Mouse (Mus musculus) lung, adult 18-20 months (tissue): ENCODE data around the gene AB124611.
"Not testable (repeated sequence)": the region's sequence is repeated elsewhere in the genome, so short reads cannot be mapped to it uniquely, and the experiment has no call there.

Experiments used
- DNase-seq, 2 experiments: peaks; one replicate each; pipeline ENCODE4 v3.0.0; 2022; ENCODE audit warnings: mixed read lengths in 2 of 2

AB124611 gene

DNA sequence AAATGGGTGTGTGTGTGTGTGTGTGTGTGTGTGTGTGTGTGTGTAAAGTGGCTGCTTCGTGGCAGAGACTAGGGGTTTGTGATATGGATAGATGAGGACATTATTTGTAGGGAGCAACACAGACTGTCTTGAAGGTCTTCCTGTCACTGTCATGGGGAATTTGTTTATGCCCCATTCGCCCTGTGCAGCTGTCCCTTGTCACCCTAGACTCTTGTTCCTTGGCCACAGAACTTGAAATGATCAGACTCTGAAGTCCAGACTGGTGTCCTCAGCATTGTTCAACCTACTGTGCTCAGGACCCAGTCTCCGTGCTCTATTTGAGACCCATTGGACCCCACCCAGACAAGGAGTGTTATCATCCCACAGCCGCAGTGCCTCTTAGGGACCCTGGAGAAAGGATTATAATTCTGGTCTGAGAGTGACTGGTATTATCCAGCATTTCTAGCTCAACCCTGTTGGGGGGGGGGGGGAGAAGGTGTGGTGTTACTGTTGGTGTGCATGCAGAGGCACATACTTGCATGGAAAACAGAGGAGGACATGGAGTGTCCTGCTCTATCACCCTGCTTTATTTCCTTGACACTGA, 39.1 kb downstream of the AB124611 start:
- no peak for DNase-seq

GRCm38 (mm10) chr9:21566538-21566937, 40.6 kb downstream of the AB124611 start:
- DNase-seq = no peak

DNA sequence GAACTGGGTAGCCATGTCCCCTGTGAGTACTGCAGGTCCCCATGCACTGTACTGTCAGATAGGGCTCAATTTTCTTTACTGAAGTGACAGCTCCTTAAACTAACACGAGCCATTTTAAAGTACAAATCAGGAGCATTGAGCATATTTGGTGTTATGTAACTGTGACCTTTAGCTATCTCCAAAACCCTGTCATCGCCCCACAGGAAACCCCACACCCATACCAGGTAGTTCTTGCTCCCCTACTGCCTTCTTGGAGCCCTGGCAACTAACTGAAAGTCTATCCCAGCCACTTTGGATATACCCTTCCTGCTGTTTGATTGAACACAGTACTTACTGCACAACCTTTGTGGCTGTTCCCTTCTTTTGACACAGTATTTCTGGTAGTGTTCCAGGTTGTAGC, 41.1 kb downstream of the AB124611 start:
- DNase-seq = no peak

GRCm38 (mm10) chr9:21568657-21569255, 42.8 kb downstream of the AB124611 start:
- DNase-seq = no peak

DNA sequence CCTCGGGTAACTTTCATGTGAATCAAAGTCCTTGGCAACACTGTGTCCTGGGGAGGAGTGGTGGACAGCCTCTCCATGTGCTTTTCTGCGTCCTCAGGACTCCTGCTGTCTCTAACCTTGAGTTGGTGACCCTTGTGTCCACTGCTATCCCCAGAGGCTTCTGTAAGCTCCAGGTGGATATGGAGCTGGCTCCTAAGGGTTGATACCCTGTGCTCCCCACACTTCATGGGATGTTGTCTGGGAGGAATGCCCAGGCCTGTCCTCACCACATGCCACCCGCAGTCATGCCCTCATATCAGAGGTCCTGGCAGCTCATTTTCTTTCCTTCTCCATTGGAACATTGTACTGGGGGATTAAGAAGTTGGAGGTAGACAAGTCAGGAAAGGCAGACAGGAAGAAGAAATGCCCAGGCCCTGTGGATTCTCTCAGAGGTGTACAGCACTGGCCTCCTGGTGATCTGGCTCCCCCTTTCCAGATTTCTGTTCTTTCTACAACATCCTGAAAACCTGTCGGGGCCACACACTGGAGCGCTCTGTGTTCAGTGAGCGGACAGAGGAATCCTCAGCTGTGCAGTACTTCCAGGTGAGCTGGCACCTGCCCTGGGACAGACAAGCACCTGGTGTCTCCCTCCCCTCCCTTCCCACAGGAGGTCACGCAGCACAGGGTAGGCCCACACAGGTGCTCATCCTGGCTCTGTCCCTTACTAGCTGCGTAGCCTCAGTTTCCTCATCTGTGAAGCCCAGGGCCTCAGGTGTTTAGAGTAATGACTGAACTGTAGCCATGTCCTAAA, 48.2 kb downstream of the AB124611 start:
- DNase-seq = no peak

DNA sequence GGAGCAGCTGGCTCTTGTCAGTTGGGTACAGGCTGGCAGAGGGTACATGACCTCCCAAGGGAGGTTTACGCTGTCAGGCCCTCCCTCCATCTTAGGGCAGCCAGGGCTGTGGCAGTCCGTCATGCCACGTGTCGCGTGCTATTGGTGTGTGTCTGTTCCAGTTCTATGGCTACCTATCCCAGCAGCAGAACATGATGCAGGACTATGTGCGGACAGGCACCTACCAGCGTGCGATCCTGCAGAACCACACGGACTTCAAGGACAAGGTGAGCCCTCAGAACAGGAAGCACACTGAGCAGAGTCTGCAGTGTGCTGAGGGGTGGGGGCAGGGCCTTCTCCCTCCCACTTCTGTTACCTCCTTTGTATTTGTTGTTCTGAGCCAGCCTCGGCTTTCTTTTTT, 49.3 kb downstream of the AB124611 start:
- no peak for DNase-seq

DNA sequence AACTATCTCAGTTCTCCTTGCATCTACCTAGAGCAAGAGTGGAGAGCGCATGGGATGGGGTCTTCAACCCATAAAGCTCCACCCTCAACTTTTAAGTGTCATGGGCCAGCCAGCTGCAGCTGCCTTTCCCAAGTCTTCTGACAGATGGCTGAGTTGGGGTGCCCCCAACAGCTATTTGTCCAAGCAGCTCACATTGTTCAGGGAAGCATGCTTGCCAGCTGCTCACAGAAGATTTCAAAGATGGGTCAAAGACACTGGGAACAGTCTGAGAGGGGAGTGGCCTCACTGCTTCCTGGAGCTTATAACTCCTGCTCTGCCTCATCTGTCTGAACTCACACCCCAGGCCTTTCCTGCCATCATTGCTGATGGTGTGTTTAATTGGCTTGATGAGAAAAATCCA, 50.3 kb downstream of the AB124611 start:
- no peak for DNase-seq

DNA sequence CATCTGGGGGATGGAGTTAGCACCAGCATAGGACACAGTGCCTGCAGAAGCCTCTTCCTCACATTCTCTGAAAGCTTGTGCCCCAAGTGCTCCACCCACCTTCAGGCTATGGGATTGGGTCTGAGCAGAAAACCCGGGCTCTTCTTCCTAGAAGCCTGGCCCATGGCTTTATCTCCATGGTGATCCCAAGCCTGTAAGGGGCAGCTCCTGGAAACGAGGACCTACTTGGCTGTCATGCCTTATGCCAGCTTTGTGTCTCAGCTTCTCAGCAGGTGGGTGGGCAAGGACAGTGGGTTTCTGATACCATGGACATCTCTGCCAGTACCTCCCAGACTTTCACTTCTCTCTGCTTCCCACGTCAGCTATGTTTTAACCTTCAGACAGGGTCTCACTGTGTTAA, 52.2 kb downstream of the AB124611 start:
- no peak for DNase-seq

GRCm38 (mm10) chr9:21585401-21585800, 59.4 kb downstream of the AB124611 start:
- no peak for DNase-seq

GRCm38 (mm10) chr9:21587678-21588349, 61.8 kb downstream of the AB124611 start:
- no peak for DNase-seq

DNA sequence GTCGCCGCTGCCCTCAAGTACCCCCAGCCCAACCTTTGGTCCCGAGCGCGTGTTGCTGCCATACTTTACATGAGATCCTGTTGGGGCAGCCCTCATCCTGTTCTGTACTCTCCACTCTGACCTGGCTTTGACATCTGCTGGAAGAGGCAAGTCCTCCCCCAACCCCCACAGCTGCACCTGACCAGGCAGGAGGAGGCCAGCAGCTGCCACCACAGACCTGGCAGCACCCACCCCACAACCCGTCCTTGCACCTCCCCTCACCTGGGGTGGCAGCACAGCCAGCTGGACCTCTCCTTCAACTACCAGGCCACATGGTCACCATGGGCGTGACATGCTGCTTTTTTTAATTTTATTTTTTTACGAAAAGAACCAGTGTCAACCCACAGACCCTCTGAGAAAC, 62.4 kb downstream of the AB124611 start:
- no peak for DNase-seq

- no peak for DNase-seq
Observed at GRCm38 (mm10) chr9:21589538-21589937, 63.6 kb downstream of the AB124611 start.

GRCm38 (mm10) chr9:21591127-21591830, 65.3 kb downstream of the AB124611 start:
- DNase-seq = no peak

GRCm38 (mm10) chr9:21591831-21592702, 66.1 kb downstream of the AB124611 start:
- DNase-seq = no peak

- peak; percentile 91 to 94 for DNase-seq
Observed at GRCm38 (mm10) chr9:21592703-21593121, 66.7 kb downstream of the AB124611 start, which contains the start of the genes Timm29 and Yipf2. TSS of gene Timm29 (plus strand) at chr9:21592722. TSS of gene Yipf2 (minus strand) at chr9:21592828.

- peak; percentile 48 for DNase-seq
Observed at GRCm38 (mm10) chr9:21593122-21593721, 67.2 kb downstream of the AB124611 start.

- not testable (repeated sequence) for DNase-seq
Observed at GRCm38 (mm10) chr9:21594350-21594749, 68.4 kb downstream of the AB124611 start.

DNA sequence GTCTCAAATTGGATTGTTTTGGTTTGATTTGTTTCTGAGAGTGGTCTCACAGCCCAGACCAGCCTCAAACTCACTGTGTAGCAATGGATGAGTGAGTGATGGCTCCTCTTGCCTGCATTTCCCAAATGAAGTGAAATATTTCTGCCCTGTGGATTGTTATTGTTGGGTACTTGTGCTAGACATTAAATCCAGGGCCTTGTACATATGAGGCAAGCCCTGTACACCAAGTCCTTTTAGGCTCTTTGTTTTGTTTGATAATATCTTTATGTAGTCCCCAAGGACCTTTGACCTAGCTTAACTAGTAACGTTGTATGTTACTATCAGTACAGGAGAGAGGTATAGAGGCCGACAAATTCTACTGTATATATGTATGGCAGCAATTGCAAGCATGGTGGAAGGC, 68.9 kb downstream of the AB124611 start:
- no peak for DNase-seq
